Mouse (Mus musculus): ENCODE measurements around the gene Mptx2.

DNA sequence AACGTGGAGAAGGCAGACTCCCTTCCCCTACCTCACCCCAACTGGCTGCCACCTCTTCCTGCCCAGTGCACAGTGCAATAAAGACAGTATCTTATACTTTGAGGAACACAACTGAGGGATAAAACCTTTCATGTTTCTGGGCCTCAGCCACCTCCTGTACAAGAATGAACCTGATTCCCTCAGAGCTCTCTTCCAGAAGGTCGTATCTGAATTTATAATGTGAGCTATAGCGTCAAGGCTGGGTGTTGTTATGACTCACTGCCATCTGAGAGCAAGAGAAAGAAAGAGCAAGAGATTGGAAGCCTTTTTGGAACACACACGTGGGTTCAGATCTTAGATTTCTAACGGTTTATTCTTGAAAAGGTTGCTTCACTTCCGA, 44.7 kb upstream of the Mptx2 start:
- TF ChIP-seq POLR2A (IDR thresholded peaks at IDR 0.05; ENCODE audit: insufficient read depth, low read depth, low read length): no peak
- TF ChIP-seq CTCF (IDR thresholded peaks at IDR 0.05; ENCODE audit: insufficient read depth, low read depth, low read length): no peak

All from olfactory bulb, adult 2 months (tissue).